Mouse (Mus musculus) embryo, embryonic 11 days (tissue): ENCODE results near the gene Pla2g6.

Experiments
- DNase-seq: peaks from one replicate; pipeline ENCODE4 v3.0.0-alpha.2; 2015

The Pla2g6 gene

GRCm38 (mm10) chr15:79270317-79271123 is 57.7 kb downstream of the Pla2g6 start:
- DNase-seq = peak; percentile 87

GRCm38 (mm10) chr15:79268521-79268920 is 59.7 kb downstream of the Pla2g6 start:
- DNase-seq = no peak

GRCm38 (mm10) chr15:79265384-79265783 is 62.8 kb downstream of the Pla2g6 start:
- no peak for DNase-seq

- DNase-seq = no peak
These were observed 64.5 kb downstream of the Pla2g6 start for GRCm38 (mm10) chr15:79263726-79264125.

GRCm38 (mm10) chr15:79262786-79263309 is 65.3 kb downstream of the Pla2g6 start:
- no peak for DNase-seq

GRCm38 (mm10) chr15:79262375-79262774 is 65.8 kb downstream of the Pla2g6 start:
- DNase-seq = peak; percentile 79

- DNase-seq = peak; percentile 55
These were observed 66.4 kb downstream of the Pla2g6 start for GRCm38 (mm10) chr15:79261757-79262156.

- peak; percentile 69 for DNase-seq
These were observed 67.0 kb downstream of the Pla2g6 start for GRCm38 (mm10) chr15:79261095-79261725.

GRCm38 (mm10) chr15:79258521-79258920 is 69.7 kb downstream of the Pla2g6 start:
- no peak for DNase-seq

- DNase-seq = no peak
These were observed 73.5 kb downstream of the Pla2g6 start, which contains the start of gene Slc16a8 for GRCm38 (mm10) chr15:79254661-79255060. Gene Slc16a8, minus strand, starts transcription at chr15:79254761.

GRCm38 (mm10) chr15:79252580-79252979 is 75.6 kb downstream of the Pla2g6 start:
- peak; percentile 47 for DNase-seq

GRCm38 (mm10) chr15:79251781-79252491 is 76.3 kb downstream of the Pla2g6 start:
- peak; percentile 54 for DNase-seq

GRCm38 (mm10) chr15:79251168-79251567 is 77.0 kb downstream of the Pla2g6 start:
- DNase-seq = no peak

GRCm38 (mm10) chr15:79250236-79250635 is 78.0 kb downstream of the Pla2g6 start:
- DNase-seq = no peak

GRCm38 (mm10) chr15:79245321-79245720 is 82.9 kb downstream of the Pla2g6 start:
- no peak for DNase-seq

- no peak for DNase-seq
These were observed 83.9 kb downstream of the Pla2g6 start for GRCm38 (mm10) chr15:79244071-79244893.

GRCm38 (mm10) chr15:79243234-79244042 is 84.8 kb downstream of the Pla2g6 start:
- peak; percentile 93 for DNase-seq

- DNase-seq = no peak
These were observed 85.5 kb downstream of the Pla2g6 start for GRCm38 (mm10) chr15:79242574-79243233.

GRCm38 (mm10) chr15:79238036-79238435 is 90.2 kb downstream of the Pla2g6 start:
- DNase-seq = no peak
